Mouse (Mus musculus) stomach, embryonic 16.5 days (tissue): Measurements from ENCODE around the gene Timp2. TPM values are rescaled to one million over a fixed set of nuclear protein-coding genes. Genes with fewer than 3 reads are reported as not detected.

ENCODE experiments used
- ATAC-seq: fragments of 200-750 bp; cut with Nextera tagmentation; 2 replicates; pipeline ENCODE4 v1.8.0; 2017; ENCODE audit warnings: moderate number of reproducible peaks, moderate TSS enrichment; ENCODE audit not compliant: insufficient read depth, low FRiP score
- H3K27ac ChIP-seq: fragments of 300-500 bp; sonication (generic); 2 replicates; pipeline ENCODE4 v1.5.1; 2014; ENCODE audit warnings: low read length
- H3K27me3 ChIP-seq: fragments of 300-500 bp; sonication (generic); 2 replicates; pipeline ENCODE4 v1.6.1; 2014; ENCODE audit warnings: low read length, control low read depth, mixed read lengths; ENCODE audit not compliant: control insufficient read depth, insufficient read depth
- H3K36me3 ChIP-seq: fragments of 300-500 bp; sonication (generic); 2 replicates; pipeline ENCODE4 v1.6.1; 2014; ENCODE audit warnings: low read length; ENCODE audit not compliant: control insufficient read depth, insufficient read depth
- H3K4me1 ChIP-seq: fragments of 300-500 bp; sonication (generic); 2 replicates; pipeline ENCODE4 v1.6.1; 2014; ENCODE audit warnings: low read length, control low read depth, mixed read lengths; ENCODE audit not compliant: control insufficient read depth, insufficient read depth
- H3K4me2 ChIP-seq: fragments of 300-500 bp; sonication (generic); 2 replicates; pipeline ENCODE4 v1.6.1; 2014; ENCODE audit warnings: low read depth, low read length, mixed read lengths
- H3K4me3 ChIP-seq: fragments of 300-500 bp; sonication (generic); replicated peaks from 2 replicates; pipeline ENCODE4 v1.5.1; 2014; ENCODE audit warnings: mild to moderate bottlenecking, low read length
- H3K9ac ChIP-seq: fragments of 300-500 bp; sonication (generic); 2 replicates; pipeline ENCODE4 v1.6.1; 2014; ENCODE audit warnings: low read length
- H3K9me3 ChIP-seq: fragments of 300-500 bp; sonication (generic); replicated peaks from 2 replicates; pipeline ENCODE4 v1.6.1; 2016; ENCODE audit warnings: low read length, control low read depth; ENCODE audit not compliant: control insufficient read depth
- WGBS: fragments of 180-500 bp; shearing (Covaris S2); extraction: QIAGEN DNeasy Blood & Tissue Kit; methylation state at CpG from one replicate; pipeline ENCODE4 v1.1.7; 2014; 5-methylcytosine and 5-hydroxymethylcytosine counted together
- polyA plus RNA-seq: library from polyadenylated mRNA; unstranded; fragments of >200 nt; fragmentation: Nextera tagmentation; extraction: Ambion mirVana; gene quantifications from 2 replicates; pipeline ENCODE4 v1.2.1, GENCODE M21; 2015

The Timp2 gene
- polyA plus RNA-seq, 1 experiment from 2014 or later = 66.5 TPM

GRCm38 (mm10) chr11:118285791-118286190 lies 69.7 kb downstream of the Timp2 start:
- H3K36me3 ChIP-seq = peaks cover 22% of the 10 kb centered on the region
- peak overlapping the region; percentile 65; the same call in 1 of the 2 replicates for H3K27ac ChIP-seq
- H3K27me3 ChIP-seq = no peaks in the 10 kb centered on the region
- WGBS = 89% methylated on average over 13 of the region's 13 CpGs
- H3K9me3 ChIP-seq = no peaks in the 10 kb centered on the region
- H3K4me2 ChIP-seq = no peak overlapping the region
- H3K4me3 ChIP-seq = no peak overlapping the region
- H3K4me1 ChIP-seq = peaks cover 15% of the 10 kb centered on the region
- no peak overlapping the region for H3K9ac ChIP-seq
- ATAC-seq = no peak

DNA sequence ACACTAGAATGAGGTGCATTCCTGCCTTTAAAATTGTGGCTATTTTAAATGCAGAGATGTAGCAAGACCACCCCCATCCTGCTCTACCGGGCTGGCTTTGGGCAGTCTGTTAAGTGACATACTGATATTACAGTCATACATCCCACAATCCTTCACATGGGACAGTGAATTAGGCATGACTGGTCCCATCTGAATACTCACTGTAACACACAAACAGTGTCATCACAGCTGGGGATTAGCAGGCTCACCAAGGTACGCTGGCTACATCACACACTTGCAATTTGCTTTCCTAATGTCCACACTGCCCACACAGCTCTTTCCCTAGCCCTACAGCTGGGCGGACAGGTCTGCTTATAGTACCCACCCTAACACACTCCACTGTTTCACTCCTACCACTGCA lies 75.3 kb downstream of the Timp2 start:
- Histone ChIP-seq H3K4me3 (no peak overlapping the region), H3K4me2 (no peak overlapping the region), H3K27me3 (no peaks in the 10 kb centered on the region), H3K36me3 (peaks cover 25% of the 10 kb centered on the region), H3K9ac (no peak overlapping the region), H3K27ac (no peak overlapping the region), H3K9me3 (no peaks in the 10 kb centered on the region), H3K4me1 (no peaks in the 10 kb centered on the region)
- no peak for ATAC-seq
- WGBS = 88% methylated on average over 3 of the region's 3 CpGs

DNA sequence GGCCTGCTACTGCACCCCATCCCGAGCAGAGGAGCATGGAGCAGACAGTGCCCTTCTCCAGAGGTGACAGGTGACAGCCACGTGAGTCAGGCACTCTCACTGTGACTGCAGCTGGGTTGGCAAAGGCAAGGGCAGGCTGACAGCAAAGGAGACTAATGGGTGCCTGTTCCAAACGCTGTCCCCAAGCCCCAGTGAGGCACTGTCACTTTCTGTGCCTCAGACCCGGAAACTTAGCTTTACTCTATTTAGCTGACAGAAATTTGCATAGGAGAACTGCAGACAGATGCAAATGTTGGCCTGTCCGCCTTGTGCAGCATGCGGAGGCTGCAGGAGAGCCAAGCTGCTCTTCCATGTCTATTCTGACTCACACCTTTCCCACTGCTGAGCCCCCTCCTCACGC lies 79.2 kb downstream of the Timp2 start:
- 79% methylated on average over 7 of the region's 7 CpGs for WGBS
- no peak overlapping the region for H3K4me2 ChIP-seq
- H3K9me3 ChIP-seq = no peaks in the 10 kb centered on the region
- ATAC-seq = no peak
- H3K9ac ChIP-seq = no peak overlapping the region
- no peak overlapping the region for H3K4me3 ChIP-seq
- no peak overlapping the region for H3K27ac ChIP-seq
- H3K4me1 ChIP-seq = no peaks in the 10 kb centered on the region
- H3K27me3 ChIP-seq = no peaks in the 10 kb centered on the region
- peaks cover 33% of the 10 kb centered on the region for H3K36me3 ChIP-seq

DNA sequence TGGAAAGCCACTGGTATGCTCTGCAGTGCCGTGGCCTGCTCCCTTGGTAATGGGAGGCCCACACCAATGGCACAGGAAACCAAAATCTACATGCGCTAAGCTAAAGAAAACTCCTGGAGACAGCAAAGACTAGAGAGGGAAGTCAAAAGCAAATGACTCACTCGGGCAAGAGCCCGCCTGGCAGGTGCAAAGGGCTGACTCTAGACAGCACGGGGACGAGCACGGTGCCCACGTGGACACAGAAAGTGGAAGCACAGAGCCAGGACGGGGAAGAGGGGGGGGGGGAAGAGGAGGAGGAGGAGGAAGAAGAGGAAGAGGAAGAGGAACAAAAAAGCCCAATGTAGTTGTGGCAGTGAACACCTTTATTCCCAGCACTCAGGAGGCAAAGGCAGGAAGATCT lies 80.4 kb downstream of the Timp2 start:
- Histone ChIP-seq H3K9ac (no peak overlapping the region), H3K4me1 (no peaks in the 10 kb centered on the region), H3K27me3 (no peaks in the 10 kb centered on the region), H3K9me3 (no peaks in the 10 kb centered on the region), H3K27ac (no peak overlapping the region), H3K4me3 (no peak overlapping the region), H3K36me3 (peaks cover 40% of the 10 kb centered on the region), H3K4me2 (no peak overlapping the region)
- no peak for ATAC-seq
- WGBS = 91% methylated on average over 9 of the region's 9 CpGs

DNA sequence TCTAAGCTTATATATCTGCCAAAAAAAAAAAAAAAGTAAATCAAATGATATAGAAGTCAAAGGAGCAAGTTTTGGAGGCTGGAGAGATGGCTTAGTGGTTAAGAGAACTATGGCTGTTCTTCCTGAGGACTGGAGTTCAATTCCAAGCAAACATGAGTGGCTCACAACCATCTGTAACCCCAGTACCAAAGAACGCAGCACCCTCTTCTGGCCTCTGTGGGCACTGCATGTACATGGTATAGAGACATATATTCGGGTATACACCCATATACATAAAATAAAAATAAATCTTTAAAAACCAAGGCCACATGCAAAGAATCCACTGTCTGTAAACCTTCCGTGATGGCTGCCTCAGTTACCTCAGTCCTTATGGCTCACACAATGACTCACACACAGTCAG lies 85.7 kb downstream of the Timp2 start:
- H3K9ac ChIP-seq = no peak overlapping the region
- WGBS = 93% methylated on average over 3 of the region's 3 CpGs
- no peaks in the 10 kb centered on the region for H3K9me3 ChIP-seq
- peaks cover 58% of the 10 kb centered on the region for H3K36me3 ChIP-seq
- no peaks in the 10 kb centered on the region for H3K27me3 ChIP-seq
- H3K4me2 ChIP-seq = no peak overlapping the region
- H3K27ac ChIP-seq = no peak overlapping the region
- no peak overlapping the region for H3K4me3 ChIP-seq
- ATAC-seq = no peak
- no peaks in the 10 kb centered on the region for H3K4me1 ChIP-seq

GRCm38 (mm10) chr11:118266666-118267046 lies 88.9 kb downstream of the Timp2 start:
- Histone ChIP-seq H3K36me3 (peaks cover 49% of the 10 kb centered on the region), H3K4me2 (no peak overlapping the region), H3K4me3 (no peak overlapping the region), H3K27ac (no peak overlapping the region), H3K9me3 (no peaks in the 10 kb centered on the region), H3K4me1 (no peaks in the 10 kb centered on the region), H3K9ac (no peak overlapping the region), H3K27me3 (no peaks in the 10 kb centered on the region)
- 89% methylated on average over 7 of the region's 7 CpGs for WGBS
- ATAC-seq = no peak

DNA sequence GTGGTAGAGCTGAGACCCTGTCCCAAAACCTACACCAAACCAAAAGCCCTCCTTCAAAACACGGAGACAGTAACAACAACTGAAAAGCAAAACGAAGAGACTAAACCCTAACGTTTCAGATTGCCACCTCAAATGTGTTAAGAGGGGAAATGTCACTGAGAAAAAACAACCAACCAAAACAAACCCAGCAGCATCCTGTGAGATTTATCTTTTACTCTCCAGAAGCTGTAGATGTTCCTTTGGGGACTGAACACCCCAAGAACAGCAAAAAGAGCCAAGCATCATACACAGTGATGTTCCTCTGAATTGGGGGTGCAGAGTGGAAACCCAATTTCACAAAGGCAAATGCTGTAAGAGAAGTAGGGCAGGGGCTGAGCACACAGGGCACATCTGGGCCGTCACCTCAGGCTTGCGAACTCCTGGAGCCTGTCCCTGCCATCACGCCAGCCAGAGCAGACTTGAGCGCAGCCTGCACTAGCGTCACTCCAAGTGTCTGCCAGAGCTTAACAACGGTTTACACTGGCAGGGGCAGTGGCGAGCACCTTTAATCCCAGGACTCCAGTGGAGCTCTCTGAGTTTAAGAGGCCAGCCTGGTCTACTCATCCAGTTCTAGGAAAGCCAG lies 89.4 kb downstream of the Timp2 start:
- Histone ChIP-seq H3K36me3 (peaks cover 50% of the 10 kb centered on the region), H3K4me3 (no peak overlapping the region), H3K27ac (no peak overlapping the region), H3K4me2 (no peak overlapping the region), H3K9me3 (no peaks in the 10 kb centered on the region), H3K27me3 (no peaks in the 10 kb centered on the region), H3K9ac (no peak overlapping the region), H3K4me1 (no peaks in the 10 kb centered on the region)
- 88% methylated on average over 10 of the region's 10 CpGs for WGBS
- no peak for ATAC-seq

- Histone ChIP-seq H3K4me1 (no peaks in the 10 kb centered on the region), H3K36me3 (peaks cover 52% of the 10 kb centered on the region), H3K4me3 (no peak overlapping the region), H3K27ac (no peak overlapping the region), H3K9me3 (no peaks in the 10 kb centered on the region), H3K9ac (no peak overlapping the region), H3K27me3 (no peaks in the 10 kb centered on the region), H3K4me2 (no peak overlapping the region)
- WGBS = 86% methylated on average over 11 of the region's 11 CpGs
- no peak for ATAC-seq
These were observed 89.9 kb downstream of the Timp2 start for GRCm38 (mm10) chr11:118265621-118266020.

- 89% methylated on average over 5 of the region's 5 CpGs for WGBS
- no peak for ATAC-seq
- no peak overlapping the region for H3K9ac ChIP-seq
These were observed 92.4 kb downstream of the Timp2 start for GRCm38 (mm10) chr11:118263146-118263545.

More at GRCm38 (mm10) chr11:118263146-118263545, 92.4 kb downstream of the Timp2 start:
- Histone ChIP-seq H3K27me3 (no peaks in the 10 kb centered on the region), H3K4me1 (no peaks in the 10 kb centered on the region), H3K4me2 (no peak overlapping the region), H3K4me3 (no peak overlapping the region), H3K27ac (no peak overlapping the region), H3K36me3 (peaks cover 42% of the 10 kb centered on the region), H3K9me3 (no peaks in the 10 kb centered on the region)
